Mouse (Mus musculus) CH12.LX (cell line): ENCODE measurements around the gene Txk. TPM values are rescaled to one million over a fixed set of nuclear protein-coding genes. Genes with fewer than 3 reads are reported as not detected.

ENCODE experiments used
- DNase-seq: peaks from one replicate; pipeline ENCODE4 v3.0.0-alpha.2; 2013; ENCODE audit errors: extremely low read depth
- H3K27ac ChIP-seq: 2 replicates; pipeline ENCODE4 v1.5.1; 2012; ENCODE audit warnings: low read depth, mild to moderate bottlenecking, control low read depth, moderate library complexity; ENCODE audit not compliant: insufficient read depth
- H3K27me3 ChIP-seq: replicated peaks from 2 replicates; pipeline ENCODE3; 2012; ENCODE audit warnings: inconsistent platforms
- H3K36me3 ChIP-seq, 2 experiments: replicated peaks in 1 of 2; 2 replicates each; pipeline versions ENCODE3 to v1.6.1; 2012; ENCODE audit warnings: inconsistent platforms in 1 of 2, low read length in 1 of 2, mild to moderate bottlenecking in 1 of 2, mixed read lengths in 1 of 2, moderate library complexity in 1 of 2; ENCODE audit not compliant: control insufficient read depth in 1 of 2, insufficient read depth in 1 of 2
- H3K4me1 ChIP-seq, 2 experiments: 2 replicates each; pipeline ENCODE4 v1.6.1; 2012; ENCODE audit warnings: inconsistent platforms in 1 of 2, moderate library complexity in 1 of 2; ENCODE audit not compliant: insufficient read depth in 2 of 2, control insufficient read depth in 1 of 2
- H3K4me2 ChIP-seq: 2 replicates; pipeline ENCODE4 v1.6.1; 2012; ENCODE audit warnings: low read depth, mild to moderate bottlenecking, control low read depth; ENCODE audit not compliant: poor library complexity, insufficient read depth, severe bottlenecking
- H3K4me3 ChIP-seq, 3 experiments: fragments of 150-350 bp in 1 of 3; sonication (generic) in 1 of 3; replicated peaks in 1 of 3; 2 replicates each; pipeline versions ENCODE3 to v1.5.1; 2011 to 2012; ENCODE audit warnings: low read depth in 2 of 3, low read length in 2 of 3, mild to moderate bottlenecking in 2 of 3, moderate library complexity in 2 of 3, control low read depth in 1 of 3, improper control_type of control experiment in 1 of 3, inconsistent platforms in 1 of 3, mixed read lengths in 1 of 3; ENCODE audit not compliant: poor library complexity in 1 of 3
- H3K79me2 ChIP-seq: replicated peaks from 2 replicates; pipeline ENCODE4 v1.6.1; 2012; ENCODE audit warnings: mild to moderate bottlenecking, moderate library complexity; ENCODE audit not compliant: control insufficient read depth, poor library complexity, insufficient read depth, severe bottlenecking; ENCODE audit errors: extremely low read depth
- H3K9ac ChIP-seq: 2 replicates; pipeline ENCODE4 v1.6.1; 2012; ENCODE audit warnings: low read depth, mild to moderate bottlenecking, control low read depth, moderate library complexity; ENCODE audit not compliant: insufficient read depth
- H3K9me3 ChIP-seq: replicated peaks from 2 replicates; pipeline ENCODE3; 2012; ENCODE audit warnings: low read length, inconsistent platforms, mixed read lengths
- BHLHE40 ChIP-seq: IDR thresholded peaks from 2 replicates; pipeline ENCODE4 v1.6.1; 2011; ENCODE audit warnings: mild to moderate bottlenecking, low read depth, low read length, improper control_type of control experiment
- CHD1 ChIP-seq: IDR thresholded peaks from 2 replicates; pipeline ENCODE4 v1.6.1; 2012; ENCODE audit warnings: low read depth, low read length, improper control_type of control experiment, inconsistent platforms
- CHD2 ChIP-seq: IDR thresholded peaks from 2 replicates; pipeline ENCODE4 v1.6.1; 2011; ENCODE audit warnings: low read length, improper control_type of control experiment
- CTCF ChIP-seq, 2 experiments: IDR thresholded peaks in 1 of 2; conservative IDR thresholded peaks in 1 of 2; 2 replicates each; pipeline ENCODE4 v1.5.1; 2011 to 2012; ENCODE audit warnings: low read depth in 2 of 2, low read length in 2 of 2, improper control_type of control experiment in 1 of 2, inconsistent platforms in 1 of 2, mild to moderate bottlenecking in 1 of 2, moderate library complexity in 1 of 2
- E2F4 ChIP-seq: IDR thresholded peaks from 2 replicates; pipeline ENCODE4 v1.6.1; 2011; ENCODE audit warnings: low read depth, low read length, improper control_type of control experiment; ENCODE audit not compliant: insufficient replicate concordance
- ELF1 ChIP-seq: IDR thresholded peaks from 2 replicates; pipeline ENCODE4 v1.6.1; 2014; ENCODE audit warnings: low read depth, mild to moderate bottlenecking, inconsistent platforms, low read length, improper control_type of control experiment
- EP300 ChIP-seq: IDR thresholded peaks from 2 replicates; pipeline ENCODE4 v1.6.1; 2011; ENCODE audit warnings: low read length, improper control_type of control experiment
- ETS1 ChIP-seq: conservative IDR thresholded peaks from 2 replicates; pipeline ENCODE4 v1.6.1; 2012; ENCODE audit warnings: low read depth, mild to moderate bottlenecking, inconsistent platforms, low read length, improper control_type of control experiment, moderate library complexity
- GABPA ChIP-seq: IDR thresholded peaks from 2 replicates; pipeline ENCODE4 v1.6.1; 2012; ENCODE audit warnings: low read depth, low read length, improper control_type of control experiment, inconsistent platforms; ENCODE audit not compliant: insufficient replicate concordance
- HCFC1 ChIP-seq: IDR thresholded peaks from 2 replicates; pipeline ENCODE4 v1.6.1; 2012; ENCODE audit warnings: low read depth, mild to moderate bottlenecking, inconsistent platforms, low read length, improper control_type of control experiment
- IRF4 ChIP-seq: IDR thresholded peaks from 2 replicates; pipeline ENCODE4 v1.6.1; 2014; ENCODE audit warnings: low read depth, mild to moderate bottlenecking, inconsistent platforms, low read length, improper control_type of control experiment
- JUN ChIP-seq: IDR thresholded peaks from 2 replicates; pipeline ENCODE4 v1.6.1; 2011; ENCODE audit warnings: low read depth, mild to moderate bottlenecking, low read length, improper control_type of control experiment, moderate library complexity; ENCODE audit not compliant: insufficient read depth
- JUND ChIP-seq: conservative IDR thresholded peaks from 2 replicates; pipeline ENCODE4 v1.6.1; 2011; ENCODE audit warnings: low read depth, low read length, improper control_type of control experiment
- KAT2A ChIP-seq: IDR thresholded peaks from 2 replicates; pipeline ENCODE4 v1.6.1; 2012; ENCODE audit warnings: low read length, improper control_type of control experiment, inconsistent platforms; ENCODE audit not compliant: insufficient replicate concordance
- MAFK ChIP-seq: IDR thresholded peaks from 2 replicates; pipeline ENCODE4 v1.6.1; 2011; ENCODE audit warnings: low read length, improper control_type of control experiment; ENCODE audit not compliant: insufficient replicate concordance
- MAX ChIP-seq: IDR thresholded peaks from 2 replicates; pipeline ENCODE4 v1.6.1; 2011; ENCODE audit warnings: low read length, improper control_type of control experiment
- MAZ ChIP-seq: IDR thresholded peaks from 2 replicates; pipeline ENCODE4 v1.6.1; 2012; ENCODE audit warnings: low read depth, mild to moderate bottlenecking, inconsistent platforms, low read length, improper control_type of control experiment, moderate library complexity
- MEF2A ChIP-seq: IDR thresholded peaks from 2 replicates; pipeline ENCODE4 v1.6.1; 2014; ENCODE audit warnings: low read depth, mild to moderate bottlenecking, inconsistent platforms, low read length, improper control_type of control experiment, borderline replicate concordance
- MXI1 ChIP-seq: IDR thresholded peaks from 2 replicates; pipeline ENCODE4 v1.6.1; 2011; ENCODE audit warnings: mild to moderate bottlenecking, low read depth, low read length, improper control_type of control experiment
- MYC ChIP-seq: IDR thresholded peaks from 2 replicates; pipeline ENCODE4 v1.6.1; 2011; ENCODE audit warnings: low read depth, mild to moderate bottlenecking, improper control_type of control experiment, low read length
- NELFE ChIP-seq: IDR thresholded peaks from 2 replicates; pipeline ENCODE4 v1.6.1; 2011; ENCODE audit warnings: low read depth, low read length, improper control_type of control experiment
- NRF1 ChIP-seq: IDR thresholded peaks from 2 replicates; pipeline ENCODE4 v1.6.1; 2014; ENCODE audit warnings: low read depth, mild to moderate bottlenecking, inconsistent platforms, low read length, improper control_type of control experiment, moderate library complexity
- PAX5 ChIP-seq: IDR thresholded peaks from 2 replicates; pipeline ENCODE4 v1.6.1; 2012; ENCODE audit warnings: low read length, inconsistent platforms, mixed read lengths
- POLR2A ChIP-seq: IDR thresholded peaks from 2 replicates; pipeline ENCODE4 v1.6.1; 2011; ENCODE audit warnings: low read depth, mild to moderate bottlenecking, improper control_type of control experiment, low read length
- POLR2AphosphoS2 ChIP-seq: IDR thresholded peaks from 2 replicates; pipeline ENCODE4 v1.6.1; 2011; ENCODE audit warnings: low read depth, low read length, improper control_type of control experiment
- RAD21 ChIP-seq: IDR thresholded peaks from 2 replicates; pipeline ENCODE4 v1.6.1; 2011; ENCODE audit warnings: low read depth, mild to moderate bottlenecking, low read length, improper control_type of control experiment, moderate library complexity
- RCOR1 ChIP-seq: conservative IDR thresholded peaks from 2 replicates; pipeline ENCODE4 v1.6.1; 2012; ENCODE audit warnings: low read depth, mild to moderate bottlenecking, inconsistent platforms, low read length, improper control_type of control experiment
- SIN3A ChIP-seq: IDR thresholded peaks from 2 replicates; pipeline ENCODE4 v1.6.1; 2012; ENCODE audit warnings: low read length, improper control_type of control experiment, inconsistent platforms
- SMC3 ChIP-seq: IDR thresholded peaks from 2 replicates; pipeline ENCODE4 v1.6.1; 2011; ENCODE audit warnings: low read depth, low read length, improper control_type of control experiment
- TBP ChIP-seq: conservative IDR thresholded peaks from 2 replicates; pipeline ENCODE4 v1.6.1; 2011; ENCODE audit warnings: low read depth, low read length, improper control_type of control experiment
- TCF12 ChIP-seq: IDR thresholded peaks from 2 replicates; pipeline ENCODE4 v1.6.1; 2014; ENCODE audit warnings: low read depth, mild to moderate bottlenecking, inconsistent platforms, low read length, improper control_type of control experiment
- UBTF ChIP-seq: IDR thresholded peaks from 2 replicates; pipeline ENCODE4 v1.6.1; 2012; ENCODE audit warnings: low read depth, mild to moderate bottlenecking, inconsistent platforms, low read length, improper control_type of control experiment, moderate library complexity
- USF1 ChIP-seq: IDR thresholded peaks from 2 replicates; pipeline ENCODE4 v1.6.1; 2014; ENCODE audit warnings: low read depth, mild to moderate bottlenecking, inconsistent platforms, low read length, improper control_type of control experiment
- USF2 ChIP-seq: conservative IDR thresholded peaks from 2 replicates; pipeline ENCODE4 v1.6.1; 2011; ENCODE audit warnings: low read depth, low read length, improper control_type of control experiment
- ZC3H11A ChIP-seq: IDR thresholded peaks from 2 replicates; pipeline ENCODE4 v1.6.1; 2012; ENCODE audit warnings: low read depth, mild to moderate bottlenecking, inconsistent platforms, low read length, improper control_type of control experiment
- ZKSCAN1 ChIP-seq: IDR thresholded peaks from 2 replicates; pipeline ENCODE4 v1.6.1; 2012; ENCODE audit warnings: low read depth, inconsistent platforms, low read length, improper control_type of control experiment, borderline replicate concordance
- ZMIZ1 ChIP-seq: IDR thresholded peaks from 2 replicates; pipeline ENCODE4 v1.6.1; 2012; ENCODE audit warnings: low read depth, mild to moderate bottlenecking, inconsistent platforms, low read length, improper control_type of control experiment
- ZNF384 ChIP-seq: IDR thresholded peaks from 2 replicates; pipeline ENCODE4 v1.6.1; 2012; ENCODE audit warnings: low read depth, low read length, improper control_type of control experiment, inconsistent platforms
- dilution Hi-C: fragments of 300-500 bp; cut with MboI; formaldehyde crosslinking; loops from 2 replicates; pipeline ENCODE4 v1.14.3; 2020; ENCODE audit warnings: low sequenced_read_pairs; ENCODE audit not compliant: extremely low pct_unique_long_range_greater_than_20kb, extremely low pct_ligation_motif_present
- in situ Hi-C: fragments of 300-500 bp; cut with MboI; formaldehyde crosslinking; loops from 3 replicates; pipeline ENCODE4 v1.14.3; 2019; ENCODE audit warnings: low sequenced_read_pairs, low pct_ligation_motif_present, low pct_unique_long_range_greater_than_20kb, mixed read lengths
- polyA plus RNA-seq: library from polyadenylated mRNA; unstranded; fragments of >175 nt; gene quantifications from 2 replicates; pipeline ENCODE4 v1.2.1, GENCODE M21; 2012; ENCODE audit warnings: low read depth; ENCODE audit not compliant: insufficient read length
- total RNA-seq, 2 experiments: library from RNA; depleted of rRNA; stranded (reverse); fragments of 300-350 nt in 1 of 2; fragments of >200 nt in 1 of 2; gene quantifications; 2 replicates each; pipeline ENCODE4 v1.2.3; 2012 to 2014

The Txk gene
- total and polyA plus RNA-seq, 3 experiments: 0.08 to 0.11 TPM; not detected in 1

- Histone ChIP-seq H3K9me3 (no peaks in the 10 kb centered on the region), H3K27ac (no peak overlapping the region), H3K4me2 (no peak overlapping the region), H3K36me3 (no peaks in the 10 kb centered on the region), H3K9ac (no peak overlapping the region), H3K4me3 (no peak overlapping the region), H3K27me3 (no peaks in the 10 kb centered on the region), H3K4me1 (no peaks in the 10 kb centered on the region; a peak in 1 of 4 replicates), H3K79me2 (no peaks in the 10 kb centered on the region)
- peak; percentile 55 for DNase-seq
- TF ChIP-seq ZNF384 (no peak), USF2 (no peak), MEF2A (no peak), HCFC1 (no peak), POLR2A (no peak), ETS1 (no peak), MAFK (no peak), KAT2A (no peak), JUN (no peak), EP300 (0 out of 2 replicates have a peak, but pooled peaks have one; percentile 10), USF1 (no peak), ZMIZ1 (no peak), NELFE (0 out of 2 replicates have a peak, but pooled peaks have one; percentile 22), ELF1 (no peak), SIN3A (no peak), CHD1 (no peak), CTCF (conservative IDR thresholded peaks at IDR 0.05 in 1 of 2, IDR thresholded peaks at IDR 0.05 in 1 of 2; ENCODE audit: low read depth in 2 of 2, low read length in 2 of 2) (peak; percentile 86 to 99), MYC (no peak), IRF4 (no peak), MAX (no peak), UBTF (no peak), CHD2 (no peak), ZKSCAN1 (no peak), ZC3H11A (peak; percentile 29; the same call in 1 of the 2 replicates), TCF12 (peak; percentile 25; the same call in 1 of the 2 replicates), RCOR1 (no peak), MAZ (no peak), JUND (no peak), TBP (no peak), E2F4 (no peak), NRF1 (no peak), SMC3 (peak; percentile 88), GABPA (no peak), BHLHE40 (0 out of 2 replicates have a peak, but pooled peaks have one; percentile 13), RAD21 (peak; percentile 64), POLR2AphosphoS2 (no peak), MXI1 (no peak), PAX5 (no peak)
- in situ Hi-C loops: no loop called here
- dilution Hi-C loops: no loop called here
Measured at GRCm38 (mm10) chr5:72665281-72665680, 87.3 kb downstream of the Txk start.
